Mouse (Mus musculus) midbrain, embryonic 15.5 days (tissue): ENCODE measurements around the gene Pdgfra. TPM values are rescaled to one million over a fixed set of nuclear protein-coding genes. Genes with fewer than 3 reads are reported as not detected.

Experiments used
- ATAC-seq: fragments of 200-750 bp; cut with Nextera tagmentation; replicated peaks from 2 replicates; pipeline ENCODE4 v1.8.0; 2017; ENCODE audit warnings: moderate TSS enrichment
- H3K27ac ChIP-seq: fragments of 300-500 bp; sonication (generic); 2 replicates; pipeline ENCODE4 v1.5.1; 2015; ENCODE audit warnings: mild to moderate bottlenecking, inconsistent platforms
- H3K27me3 ChIP-seq: fragments of 300-500 bp; sonication (generic); replicated peaks from 2 replicates; pipeline ENCODE4 v1.6.1; 2015; ENCODE audit warnings: inconsistent platforms
- H3K36me3 ChIP-seq: fragments of 300-500 bp; sonication (generic); replicated peaks from 2 replicates; pipeline ENCODE4 v1.6.1; 2015; ENCODE audit warnings: inconsistent platforms
- H3K4me1 ChIP-seq: fragments of 300-500 bp; sonication (generic); 2 replicates; pipeline ENCODE4 v1.6.1; 2015; ENCODE audit warnings: inconsistent platforms
- H3K4me2 ChIP-seq: fragments of 300-500 bp; sonication (generic); 2 replicates; pipeline ENCODE4 v1.6.1; 2015; ENCODE audit warnings: inconsistent platforms, mild to moderate bottlenecking, moderate library complexity
- H3K4me3 ChIP-seq: fragments of 300-500 bp; sonication (generic); 2 replicates; pipeline ENCODE4 v1.5.1; 2015; ENCODE audit warnings: mild to moderate bottlenecking, inconsistent platforms
- H3K9ac ChIP-seq: fragments of 300-500 bp; sonication (generic); 2 replicates; pipeline ENCODE4 v1.6.1; 2015; ENCODE audit warnings: mild to moderate bottlenecking, inconsistent platforms
- H3K9me3 ChIP-seq: fragments of 300-500 bp; sonication (generic); 2 replicates; pipeline ENCODE4 v1.6.1; 2016; ENCODE audit warnings: inconsistent platforms
- WGBS: fragments of 180-500 bp; shearing (Covaris S2); methylation state at CpG from one replicate; pipeline ENCODE4 v1.1.7; 2015; ENCODE audit warnings: mixed read lengths; 5-methylcytosine and 5-hydroxymethylcytosine counted together
- polyA plus RNA-seq: library from polyadenylated mRNA; unstranded; fragments of >200 nt; fragmentation: Nextera tagmentation; extraction: Ambion mirVana; gene quantifications from 2 replicates; pipeline ENCODE4 v1.2.1, GENCODE M21; 2015

The Pdgfra gene
- 11.1 and 11.3 TPM in 2 replicates for polyA plus RNA-seq

GRCm38 (mm10) chr5:75152021-75152425 is at the start of gene Pdgfra:
Gene Pdgfra (plus strand): TSS chr5:75152292.
- Histone ChIP-seq H3K4me2 (peak within 1 kb of the TSS; percentile 33), H3K4me3 (peak within 1 kb of the TSS; percentile 21), H3K27me3 (peaks cover 68% of the 10 kb centered on the region), H3K9ac (no peak within 1 kb of the TSS), H3K4me1 (peaks cover 57% of the 10 kb centered on the region), H3K27ac (no peak within 1 kb of the TSS), H3K36me3 (no peaks in the 10 kb centered on the region), H3K9me3 (no peaks in the 10 kb centered on the region)
- no peak for ATAC-seq
- under 1% methylated on average over 10 of the region's 10 CpGs for WGBS

- Histone ChIP-seq H3K27me3 (0 out of 2 replicates have a peak, but pooled peaks cover 6% of the 10 kb centered on the region), H3K9me3 (no peaks in the 10 kb centered on the region), H3K36me3 (no peaks in the 10 kb centered on the region), H3K9ac (no peak overlapping the region), H3K4me3 (no peak overlapping the region), H3K27ac (no peak overlapping the region), H3K4me2 (no peak overlapping the region), H3K4me1 (no peaks in the 10 kb centered on the region)
- no peak for ATAC-seq
- WGBS: 61% methylated on average over 3 of the region's 3 CpGs
Observed at GRCm38 (mm10) chr5:75106511-75106910, 45.6 kb upstream of the Pdgfra start.

- no peak for ATAC-seq
- no peak overlapping the region for H3K4me3 ChIP-seq
- H3K9ac ChIP-seq: no peak overlapping the region
- H3K36me3 ChIP-seq: no peaks in the 10 kb centered on the region
- H3K4me1 ChIP-seq: no peaks in the 10 kb centered on the region
- H3K27ac ChIP-seq: no peak overlapping the region
- 71% methylated on average over 5 of the region's 5 CpGs for WGBS
- H3K4me2 ChIP-seq: no peak overlapping the region
- H3K27me3 ChIP-seq: 0 out of 2 replicates have a peak, but pooled peaks cover 4% of the 10 kb centered on the region
- no peaks in the 10 kb centered on the region for H3K9me3 ChIP-seq
Observed at GRCm38 (mm10) chr5:75109368-75109767, 42.7 kb upstream of the Pdgfra start.

DNA sequence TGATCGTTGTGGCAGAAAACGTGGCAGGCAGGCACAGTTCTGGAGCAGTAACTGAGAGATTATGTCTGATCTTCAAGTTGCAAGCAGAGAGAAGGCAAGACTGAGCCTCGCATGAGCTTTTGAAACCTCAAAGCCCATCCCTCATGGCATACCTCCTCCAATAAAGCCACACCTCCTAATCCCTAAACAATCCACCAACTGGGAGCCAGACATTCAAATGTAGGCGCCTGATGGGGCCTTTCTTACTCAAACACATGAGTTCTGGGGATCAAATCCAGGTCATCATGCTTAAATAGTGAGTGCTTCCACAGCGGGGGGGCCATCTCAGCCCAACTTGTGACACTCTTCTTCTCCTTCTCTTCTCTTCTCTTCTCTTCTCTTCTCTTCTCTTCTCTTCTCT is 40.3 kb upstream of the Pdgfra start:
- ATAC-seq: no peak
- 47% methylated on average over 5 of the region's 5 CpGs for WGBS

DNA sequence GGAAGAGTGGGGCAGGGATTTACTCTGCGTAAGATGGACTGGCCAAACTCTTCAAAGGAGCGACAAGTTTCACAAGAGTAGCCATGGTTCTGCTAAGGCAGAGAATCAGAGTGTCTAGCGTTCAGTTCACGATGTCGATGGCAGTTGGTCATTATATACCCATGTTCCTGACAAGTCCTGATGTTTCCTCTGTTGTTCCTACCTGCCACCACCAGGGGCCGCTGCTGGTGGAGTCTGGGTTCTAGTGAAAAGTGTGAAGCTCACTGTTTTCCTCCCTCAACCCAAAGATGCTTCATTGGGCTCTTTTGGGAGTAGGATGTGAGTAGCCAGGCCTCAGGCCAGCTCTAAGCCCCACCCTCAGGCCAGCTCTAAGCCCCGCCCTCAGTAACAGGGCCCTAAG is 33.3 kb upstream of the Pdgfra start:
- no peak for ATAC-seq
- WGBS: 68% methylated on average over 7 of the region's 7 CpGs
- H3K4me3 ChIP-seq: no peak overlapping the region

More for the DNA sequence above, 40.3 kb upstream of the Pdgfra start:
- Histone ChIP-seq H3K9me3 (no peaks in the 10 kb centered on the region), H3K4me2 (no peak overlapping the region), H3K4me1 (no peaks in the 10 kb centered on the region), H3K36me3 (no peaks in the 10 kb centered on the region), H3K27ac (no peak overlapping the region), H3K4me3 (no peak overlapping the region), H3K9ac (no peak overlapping the region), H3K27me3 (0 out of 2 replicates have a peak, but pooled peaks cover 2% of the 10 kb centered on the region)

GRCm38 (mm10) chr5:75121646-75122045 is 30.4 kb upstream of the Pdgfra start:
- Histone ChIP-seq H3K36me3 (no peaks in the 10 kb centered on the region), H3K4me1 (no peaks in the 10 kb centered on the region), H3K9ac (no peak overlapping the region), H3K27ac (no peak overlapping the region), H3K4me2 (no peak overlapping the region), H3K27me3 (no peaks in the 10 kb centered on the region), H3K4me3 (no peak overlapping the region), H3K9me3 (no peaks in the 10 kb centered on the region)
- no peak for ATAC-seq
- 43% methylated on average over 5 of the region's 5 CpGs for WGBS

More for the DNA sequence above, 33.3 kb upstream of the Pdgfra start:
- Histone ChIP-seq H3K4me2 (no peak overlapping the region), H3K27ac (no peak overlapping the region), H3K9ac (no peak overlapping the region), H3K36me3 (no peaks in the 10 kb centered on the region), H3K4me1 (no peaks in the 10 kb centered on the region), H3K9me3 (no peaks in the 10 kb centered on the region), H3K27me3 (no peaks in the 10 kb centered on the region)

GRCm38 (mm10) chr5:75134681-75135080 is 17.4 kb upstream of the Pdgfra start:
- ATAC-seq: no peak
- no peak overlapping the region for H3K4me3 ChIP-seq

DNA sequence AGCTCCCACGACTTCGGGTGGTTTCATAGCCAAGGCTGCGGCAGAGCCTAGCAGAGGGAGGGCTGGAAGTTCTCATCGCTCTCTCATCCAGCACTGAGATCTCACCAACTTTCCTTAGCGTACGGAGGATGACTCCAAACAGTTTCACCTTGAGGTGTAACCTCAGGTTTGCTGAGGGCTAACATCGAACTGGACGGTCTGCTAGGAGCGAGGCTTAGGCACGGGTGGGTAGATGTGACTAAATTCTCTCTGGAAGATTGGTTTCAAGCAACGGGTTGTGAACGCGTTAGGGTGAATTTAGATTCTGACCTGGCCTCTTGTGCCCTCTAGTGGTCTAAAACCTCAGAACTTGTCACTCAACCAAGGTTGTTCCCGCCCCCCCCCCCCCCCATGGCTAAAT is 9.0 kb upstream of the Pdgfra start:
- Histone ChIP-seq H3K27ac (no peak overlapping the region), H3K4me3 (peak overlapping the region; percentile 26), H3K36me3 (no peaks in the 10 kb centered on the region), H3K4me2 (peak overlapping the region; percentile 47), H3K9ac (no peak overlapping the region), H3K9me3 (no peaks in the 10 kb centered on the region), H3K27me3 (peaks cover 63% of the 10 kb centered on the region), H3K4me1 (peaks cover 4% of the 10 kb centered on the region)
- ATAC-seq: 0 out of 2 replicates have a peak, but pooled peaks have one; percentile 17
- 4% methylated on average over 14 of the region's 14 CpGs for WGBS

More at GRCm38 (mm10) chr5:75134681-75135080, 17.4 kb upstream of the Pdgfra start:
- no peak overlapping the region for H3K27ac ChIP-seq
- no peaks in the 10 kb centered on the region for H3K9me3 ChIP-seq
- H3K4me2 ChIP-seq: no peak overlapping the region
- no peak overlapping the region for H3K9ac ChIP-seq
- peaks cover 8% of the 10 kb centered on the region; the same call in 1 of the 2 replicates for H3K27me3 ChIP-seq
- no peaks in the 10 kb centered on the region for H3K4me1 ChIP-seq
- H3K36me3 ChIP-seq: no peaks in the 10 kb centered on the region
- 85% methylated on average over 7 of the region's 7 CpGs for WGBS

- no peaks in the 10 kb centered on the region for H3K9me3 ChIP-seq
- H3K27me3 ChIP-seq: peaks cover 66% of the 10 kb centered on the region
- H3K4me3 ChIP-seq: no peak overlapping the region
- no peak for ATAC-seq
- no peaks in the 10 kb centered on the region for H3K36me3 ChIP-seq
- WGBS: 42% methylated on average over 7 of the region's 7 CpGs
- no peak overlapping the region for H3K4me2 ChIP-seq
- H3K4me1 ChIP-seq: peaks cover 10% of the 10 kb centered on the region
- no peak overlapping the region for H3K9ac ChIP-seq
- H3K27ac ChIP-seq: no peak overlapping the region
Observed at GRCm38 (mm10) chr5:75143767-75144166, 8.3 kb upstream of the Pdgfra start.

DNA sequence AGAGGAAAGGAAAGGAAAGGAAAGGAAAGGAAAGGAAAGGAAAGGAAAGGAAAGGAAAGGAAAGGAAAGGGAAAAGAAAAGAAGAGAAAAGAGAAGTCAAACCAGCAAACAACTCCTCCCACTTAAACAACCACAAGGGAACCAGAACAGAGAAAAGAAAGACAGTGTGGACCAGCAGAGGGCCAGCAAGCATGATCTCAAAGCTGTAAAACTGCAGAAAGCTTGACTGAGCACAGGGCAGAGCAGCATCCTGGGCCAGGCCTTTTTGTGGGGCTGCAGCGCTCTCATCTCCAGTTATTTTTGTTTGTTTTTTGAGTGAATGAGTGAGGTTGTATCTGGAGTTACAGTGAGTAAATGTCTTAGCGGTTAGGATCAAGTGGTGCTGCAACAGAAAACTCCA is 6.8 kb upstream of the Pdgfra start:
- 79% methylated on average over 2 of the region's 2 CpGs for whole genome bisulfite sequencing
- no peak for ATAC-seq
- H3K9ac ChIP-seq: no peak overlapping the region
- no peak overlapping the region for H3K4me2 ChIP-seq
- H3K9me3 ChIP-seq: no peaks in the 10 kb centered on the region
- no peak overlapping the region for H3K27ac ChIP-seq
- H3K36me3 ChIP-seq: no peaks in the 10 kb centered on the region
- peaks cover 20% of the 10 kb centered on the region for H3K4me1 ChIP-seq
- H3K27me3 ChIP-seq: peaks cover 78% of the 10 kb centered on the region
- H3K4me3 ChIP-seq: no peak overlapping the region

GRCm38 (mm10) chr5:75146469-75146868 is 5.6 kb upstream of the Pdgfra start:
- no peak overlapping the region for H3K4me3 ChIP-seq
- peaks cover 24% of the 10 kb centered on the region for H3K4me1 ChIP-seq
- H3K36me3 ChIP-seq: no peaks in the 10 kb centered on the region
- H3K9me3 ChIP-seq: no peaks in the 10 kb centered on the region
- H3K27ac ChIP-seq: no peak overlapping the region
- H3K9ac ChIP-seq: no peak overlapping the region
- no peak overlapping the region for H3K4me2 ChIP-seq
- ATAC-seq: no peak
- WGBS: 69% methylated on average over 1 of the region's 1 CpGs
- peaks cover 83% of the 10 kb centered on the region for H3K27me3 ChIP-seq

GRCm38 (mm10) chr5:75148343-75149127 is 3.6 kb upstream of the Pdgfra start:
- Histone ChIP-seq H3K9me3 (no peaks in the 10 kb centered on the region), H3K4me3 (no peak overlapping the region), H3K9ac (no peak overlapping the region), H3K27ac (no peak overlapping the region), H3K27me3 (peaks cover 77% of the 10 kb centered on the region), H3K36me3 (no peaks in the 10 kb centered on the region), H3K4me1 (peaks cover 29% of the 10 kb centered on the region), H3K4me2 (no peak overlapping the region)
- 2% methylated on average over 30 of the region's 30 CpGs for WGBS
- no peak; the same call in 1 of the 2 replicates for ATAC-seq

- H3K4me3 ChIP-seq: no peak overlapping the region
- 4% methylated on average over 9 of the region's 10 CpGs for WGBS
- no peak for ATAC-seq
- no peak overlapping the region for H3K9ac ChIP-seq
- peaks cover 76% of the 10 kb centered on the region for H3K27me3 ChIP-seq
- no peaks in the 10 kb centered on the region for H3K9me3 ChIP-seq
- no peaks in the 10 kb centered on the region for H3K36me3 ChIP-seq
- H3K27ac ChIP-seq: no peak overlapping the region
- peaks cover 37% of the 10 kb centered on the region for H3K4me1 ChIP-seq
- no peak overlapping the region for H3K4me2 ChIP-seq
Observed at GRCm38 (mm10) chr5:75149380-75149779, 2.7 kb upstream of the Pdgfra start.
